Mouse (Mus musculus): ENCODE results near the gene Swt1.
"Not testable (repeated sequence)": the region's sequence is repeated elsewhere in the genome, so short reads cannot be mapped to it uniquely, and the experiment has no call there.

The Swt1 gene

GRCm38 (mm10) chr1:151428263-151429221 lies at the start of gene Swt1, which contains the start of gene Trmt1l:
Gene Swt1 (minus strand): TSS chr1:151428455.
Gene Trmt1l (plus strand): TSS chr1:151428542.
- in situ Hi-C loops (cut with MboI, MseI), result no loop called here

GRCm38 (mm10) chr1:151472386-151472785 lies 44.1 kb upstream of the Swt1 start:
- in situ Hi-C loops (cut with MboI, MseI), result not testable (repeated sequence)

- in situ Hi-C loops (cut with MboI, MseI), result no loop called here
These were observed 43.2 kb upstream of the Swt1 start for GRCm38 (mm10) chr1:151471429-151471828.

DNA sequence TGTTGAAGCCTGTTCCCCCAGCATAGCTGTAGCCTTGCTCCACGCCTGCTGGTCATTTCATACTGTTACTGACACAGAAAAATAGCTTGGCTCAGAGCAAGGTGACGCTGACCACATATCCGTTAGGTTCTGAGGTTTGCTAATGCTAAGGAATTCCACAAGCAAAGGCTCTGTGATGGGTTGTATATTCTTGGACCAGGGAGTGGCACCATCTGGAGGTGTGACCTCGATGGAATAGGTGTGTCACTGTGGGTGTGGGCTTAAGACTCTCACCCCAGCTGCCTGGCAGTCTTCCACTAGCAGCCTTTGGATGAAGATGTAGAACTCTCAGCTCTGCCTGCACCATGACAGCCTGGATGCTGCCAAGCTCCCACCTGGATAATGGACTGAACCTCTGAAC lies 38.3 kb upstream of the Swt1 start:
- in situ Hi-C loops (cut with MboI, MseI), result no loop called here

DNA sequence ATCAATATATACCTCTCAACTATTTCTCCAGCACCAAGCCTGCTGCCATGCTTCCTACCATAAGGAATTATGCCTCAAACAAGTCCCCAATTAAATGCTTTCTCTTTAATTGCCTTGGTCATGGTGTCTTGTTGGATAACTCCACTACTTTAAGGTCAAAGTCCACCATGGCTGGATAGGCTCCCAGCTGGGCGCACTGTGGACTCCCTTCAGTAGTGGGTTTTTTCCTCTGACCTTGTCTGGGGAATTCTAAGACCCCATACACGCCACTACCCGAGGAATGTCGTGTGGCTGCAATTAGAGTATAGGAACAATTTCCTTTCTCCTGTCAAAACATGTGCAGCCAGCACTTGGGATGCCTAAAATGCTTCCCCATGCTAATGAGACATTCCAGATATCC lies 36.7 kb upstream of the Swt1 start:
- in situ Hi-C loops (cut with MboI, MseI), result no loop called here

GRCm38 (mm10) chr1:151461265-151461664 lies 33.0 kb upstream of the Swt1 start:
- in situ Hi-C loops (cut with MboI, MseI), result no loop called here

GRCm38 (mm10) chr1:151457087-151457486 lies 28.8 kb upstream of the Swt1 start:
- in situ Hi-C loops (cut with MboI, MseI), result no loop called here

- in situ Hi-C loops (cut with MboI, MseI), result no loop called here
These were observed 23.7 kb upstream of the Swt1 start for GRCm38 (mm10) chr1:151451946-151452345.

- in situ Hi-C loops (cut with MboI, MseI), result no loop called here
These were observed 22.6 kb upstream of the Swt1 start for GRCm38 (mm10) chr1:151450851-151451250.

GRCm38 (mm10) chr1:151449866-151450265 lies 21.6 kb upstream of the Swt1 start:
- in situ Hi-C loops (cut with MboI, MseI), result no loop called here

DNA sequence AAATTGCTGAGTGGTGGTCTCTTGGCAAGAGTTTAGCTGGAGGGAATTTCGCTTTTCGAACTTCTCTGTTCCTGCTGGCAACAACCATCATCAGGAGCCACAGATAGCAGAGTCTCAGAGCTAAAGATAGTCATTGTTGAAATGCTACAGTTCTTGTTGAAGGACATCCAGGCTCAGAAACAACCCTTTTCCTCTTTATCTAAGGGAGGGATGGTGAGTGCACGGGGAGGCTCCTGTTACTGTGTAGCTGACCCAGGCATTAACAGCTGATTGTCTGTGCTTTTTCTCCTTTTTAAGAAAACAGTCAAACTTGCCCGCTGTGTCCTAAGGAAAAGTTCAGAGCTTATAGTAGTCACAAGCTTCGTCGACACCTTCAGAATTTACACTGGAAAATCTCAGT lies 7.2 kb upstream of the Swt1 start:
- in situ Hi-C loops (cut with MboI, MseI), result no loop called here

GRCm38 (mm10) chr1:151429316-151429715 lies 1.1 kb upstream of the Swt1 start:
- in situ Hi-C loops (cut with MboI, MseI), result no loop called here

DNA sequence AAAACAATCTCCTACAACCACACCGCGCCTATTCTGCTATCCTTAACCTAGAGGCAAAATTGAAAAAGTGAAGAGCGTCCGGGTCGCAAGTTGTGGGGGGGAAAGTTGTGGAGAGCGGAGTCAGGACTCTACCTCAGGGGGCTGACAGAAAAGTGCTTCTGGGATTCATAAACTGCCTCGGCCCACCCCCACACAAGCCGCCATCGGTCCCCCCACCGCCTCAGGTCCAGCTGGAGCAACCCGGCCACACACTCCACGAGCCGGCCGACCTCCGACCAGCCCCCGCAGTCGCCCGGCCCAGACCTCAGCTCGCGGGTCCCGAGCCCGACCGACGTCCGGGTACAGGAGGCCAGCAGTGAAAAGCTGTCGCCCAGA lies 380 bp downstream of the Swt1 start:
- in situ Hi-C loops (cut with MboI, MseI), result no loop called here

GRCm38 (mm10) chr1:151426947-151427600 lies 1.2 kb downstream of the Swt1 start:
- in situ Hi-C loops (cut with MboI, MseI), result no loop called here

DNA sequence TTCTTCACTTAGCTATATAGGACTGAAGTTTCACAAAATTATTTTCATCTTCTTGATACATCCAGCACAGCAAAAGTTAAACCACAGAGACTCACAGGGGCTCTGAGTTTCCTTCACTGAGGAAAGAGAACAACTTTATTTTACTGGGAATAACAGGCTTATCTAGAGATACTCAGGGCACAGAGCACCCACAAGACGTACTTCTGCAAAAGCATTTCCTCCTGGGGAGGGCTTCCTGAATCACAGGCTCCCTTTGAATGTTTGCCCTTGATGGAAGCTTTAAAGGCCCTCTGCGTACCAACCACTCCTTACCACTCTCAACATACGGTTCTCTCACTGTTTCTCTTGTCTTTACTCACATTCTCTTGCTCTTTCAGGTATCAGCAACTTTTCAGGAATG lies 6.1 kb downstream of the Swt1 start:
- in situ Hi-C loops (cut with MboI, MseI), result no loop called here

DNA sequence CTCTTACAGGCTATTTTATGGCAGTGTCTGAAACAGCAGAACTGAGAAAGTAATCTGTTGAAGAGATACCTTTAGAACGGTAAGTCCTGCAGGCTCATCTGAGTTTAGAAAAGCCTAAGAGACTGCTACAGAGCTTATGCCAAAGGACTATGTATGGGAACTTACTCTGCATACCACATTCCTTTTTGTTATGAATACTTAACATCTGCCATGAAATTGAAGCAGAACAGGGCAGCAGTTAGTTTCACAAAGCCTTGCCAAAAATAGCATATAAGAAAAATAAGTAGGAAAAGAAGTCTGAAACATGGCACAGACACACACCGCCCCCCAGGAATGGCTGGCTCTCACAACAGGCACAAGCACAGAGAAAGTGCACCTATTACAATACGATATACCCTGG lies 18.4 kb downstream of the Swt1 start:
- in situ Hi-C loops (cut with MboI, MseI), result loop anchor here (5.0 kb wide), 1 partner anchor 38 kb away; no protein-coding TSS in a partner anchor

DNA sequence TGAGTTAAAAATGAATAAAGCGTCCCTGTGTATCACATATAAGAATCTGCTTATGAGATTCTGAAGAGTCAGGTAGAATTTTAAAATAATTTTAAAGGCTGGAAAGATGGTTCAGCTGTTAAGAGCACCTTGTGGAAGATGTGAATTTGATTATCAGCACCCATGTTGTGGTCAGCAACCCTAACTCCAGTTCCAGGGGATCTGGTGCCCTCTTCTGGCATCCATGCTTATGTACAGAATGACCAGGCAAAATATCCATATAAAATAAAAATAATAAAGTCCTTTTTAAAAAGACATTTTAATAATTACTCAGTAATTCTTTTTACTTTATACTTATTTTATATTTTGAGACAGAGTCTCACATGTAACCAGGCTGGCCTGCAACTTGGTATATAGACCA lies 38.2 kb downstream of the Swt1 start:
- in situ Hi-C loops (cut with MboI, MseI), result no loop called here

GRCm38 (mm10) chr1:151377353-151377752 lies 50.9 kb downstream of the Swt1 start:
- in situ Hi-C loops (cut with MboI, MseI), result no loop called here

GRCm38 (mm10) chr1:151372823-151373222 lies 55.4 kb downstream of the Swt1 start:
- in situ Hi-C loops (cut with MboI, MseI), result loop anchor here (5.0 kb wide), 1 partner anchor 39 kb away; no protein-coding TSS in a partner anchor

DNA sequence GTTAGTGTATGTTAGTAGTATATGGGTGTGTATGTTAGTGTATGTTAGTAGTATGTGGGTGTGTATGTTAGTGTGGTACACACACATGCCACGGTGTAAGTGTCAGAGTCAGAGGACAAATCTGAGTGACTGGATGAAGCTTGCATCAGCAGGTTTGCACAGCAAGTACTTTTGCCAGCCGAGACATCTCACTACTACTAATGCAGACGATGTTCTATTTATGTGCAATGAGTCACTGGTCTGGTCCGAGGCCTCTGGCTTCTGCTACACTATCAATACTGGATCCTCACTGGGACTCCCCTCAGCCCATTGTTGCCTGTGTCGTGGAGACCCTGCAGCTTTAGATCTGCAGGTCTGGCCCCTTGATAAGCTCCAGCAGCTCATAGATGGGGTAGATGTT lies 56.7 kb downstream of the Swt1 start:
- in situ Hi-C loops (cut with MboI, MseI), result loop anchor here (5.0 kb wide), 1 partner anchor 41 kb away; no protein-coding TSS in a partner anchor

GRCm38 (mm10) chr1:151370573-151370972 lies 57.7 kb downstream of the Swt1 start:
- in situ Hi-C loops (cut with MboI, MseI), result loop anchor here (5.0 kb wide), 1 partner anchor 42 kb away; no protein-coding TSS in a partner anchor

DNA sequence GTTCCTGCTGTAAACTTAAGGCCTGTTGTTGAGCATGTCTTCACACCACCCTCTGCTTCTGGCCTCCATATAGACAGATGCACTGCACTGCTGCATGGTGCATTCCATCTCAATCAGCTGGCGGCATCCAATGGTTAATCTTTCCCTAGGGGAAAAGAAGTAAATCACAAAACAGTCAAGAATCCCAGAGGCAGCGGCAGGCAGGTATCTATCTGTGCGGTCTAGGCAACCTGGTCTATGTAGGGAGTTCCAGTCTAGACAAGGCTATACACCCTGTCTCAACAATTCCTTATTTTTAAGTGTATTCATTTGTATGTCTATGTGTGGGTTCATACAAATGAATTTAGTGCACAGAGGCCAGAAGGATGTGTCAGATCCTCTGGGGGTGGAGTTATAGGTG lies 59.8 kb downstream of the Swt1 start:
- in situ Hi-C loops (cut with MboI, MseI), result no loop called here

Measured in regulatory T cell (primary cell).